Mouse (Mus musculus): Measurements from ENCODE around the gene Gna14. TPM values are rescaled to one million over a fixed set of nuclear protein-coding genes. Genes with fewer than 3 reads are reported as not detected.
A peak's percentile ranks its signal among the peaks of the same experiment; 100 is the strongest.

The Gna14 gene
- total RNA-seq, 2 experiments from 2014 or later: 0.30 to 0.56 TPM

DNA sequence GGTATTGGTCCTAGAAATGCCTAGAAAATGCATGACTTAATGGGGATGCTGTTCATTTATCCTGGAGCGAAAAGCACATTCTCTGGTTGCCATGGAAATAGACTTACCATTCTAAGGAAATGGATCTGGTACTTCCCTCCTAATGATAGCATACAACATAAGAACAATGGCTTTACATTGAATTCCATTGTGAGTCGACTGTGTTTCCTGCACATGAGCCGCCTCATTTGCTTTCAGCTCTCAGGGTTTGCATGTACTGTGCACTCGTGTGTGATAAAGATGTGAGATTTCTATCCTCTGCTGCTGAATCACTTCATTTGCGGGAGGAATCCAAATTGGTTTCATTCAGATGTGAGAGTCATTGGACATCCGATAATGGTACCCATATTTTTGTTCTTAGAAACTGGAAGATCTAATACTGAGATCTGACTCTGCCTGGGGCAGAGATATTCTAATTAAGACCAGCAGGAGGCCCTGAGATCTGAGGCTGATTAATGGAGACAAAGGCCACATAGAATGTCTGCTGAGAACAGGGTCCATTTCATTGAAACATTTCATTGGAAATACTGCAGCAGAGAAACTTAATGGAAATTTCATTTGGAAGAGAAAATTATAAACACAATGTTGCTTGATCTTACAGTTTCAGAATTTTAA lies 71.3 kb downstream of the Gna14 start:
- no peak for DNase-seq
- intact Hi-C loops (cut with DNase I): no loop called here

DNA sequence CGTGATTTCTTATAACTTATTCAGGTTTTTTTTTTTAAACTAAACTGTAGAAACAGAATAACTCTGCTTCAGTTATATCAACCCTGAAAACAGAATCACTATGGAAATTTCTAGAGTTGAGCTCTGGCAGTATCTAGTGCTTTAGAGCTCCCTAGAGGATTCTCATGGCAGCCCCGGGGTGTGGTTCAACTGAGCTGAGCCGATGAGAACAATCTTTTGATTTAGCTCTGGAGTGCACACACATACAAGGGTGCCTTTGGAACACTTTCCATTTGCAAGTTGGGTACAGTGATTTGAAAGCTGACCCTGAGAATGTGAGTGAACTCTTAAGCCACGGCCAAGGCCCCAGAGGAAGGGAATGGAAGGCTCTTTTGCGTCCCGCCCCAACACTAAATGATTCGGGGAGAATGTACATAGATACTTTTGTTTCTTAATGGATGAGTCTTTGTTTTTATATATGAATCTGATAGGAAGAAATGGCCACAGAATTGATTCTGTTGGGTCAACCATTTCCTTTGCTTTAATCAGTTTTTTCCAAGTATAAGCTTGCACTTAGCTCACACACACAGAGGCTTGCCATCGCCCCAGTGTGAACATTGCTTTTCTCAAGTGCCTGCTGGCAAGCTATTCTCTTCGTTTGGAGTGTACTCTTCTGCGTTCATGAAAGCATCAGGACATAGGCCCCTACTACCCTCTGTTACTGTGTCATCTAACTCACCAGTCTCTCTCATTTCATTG lies 75.0 kb downstream of the Gna14 start:
- DNase-seq: no peak
- intact Hi-C loops (cut with DNase I): no loop called here

DNA sequence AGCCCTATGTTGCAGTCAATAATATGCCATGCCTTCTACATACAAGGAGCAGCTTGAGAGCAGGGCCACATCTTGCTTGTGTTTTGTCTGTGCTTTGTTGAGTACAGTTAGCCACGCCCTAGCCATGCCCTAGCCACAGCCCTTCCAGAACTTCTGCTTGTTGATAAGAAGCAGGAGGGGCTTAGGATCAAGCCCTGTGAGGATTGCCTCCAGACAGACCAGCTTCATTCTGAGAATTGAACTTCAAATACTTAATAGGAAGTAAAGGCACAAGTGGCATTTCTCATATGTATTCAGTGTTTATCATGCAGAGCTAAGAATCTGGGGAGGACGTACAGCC lies 75.5 kb downstream of the Gna14 start:
- DNase-seq: no peak
- intact Hi-C loops (cut with DNase I): no loop called here

DNA sequence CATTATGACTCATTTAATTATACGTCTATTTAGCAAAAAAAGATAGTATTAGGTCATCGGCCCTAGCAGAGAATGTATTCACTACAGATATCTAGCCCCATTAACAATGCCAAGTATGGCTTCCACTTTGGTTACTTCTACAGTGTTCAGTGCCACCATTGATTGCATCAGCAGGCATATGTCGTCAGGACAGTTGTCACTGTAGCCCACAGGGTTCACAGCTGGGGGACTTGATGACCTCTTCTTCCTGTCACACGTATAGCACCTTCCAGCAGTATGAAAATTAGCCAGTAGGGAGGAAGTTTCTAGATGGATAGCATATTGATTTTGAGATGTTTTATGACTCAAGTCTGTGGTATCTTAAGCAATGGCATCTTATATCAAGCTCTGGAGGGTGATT lies 78.6 kb downstream of the Gna14 start:
- no peak for DNase-seq
- intact Hi-C loops (cut with DNase I): no loop called here

DNA sequence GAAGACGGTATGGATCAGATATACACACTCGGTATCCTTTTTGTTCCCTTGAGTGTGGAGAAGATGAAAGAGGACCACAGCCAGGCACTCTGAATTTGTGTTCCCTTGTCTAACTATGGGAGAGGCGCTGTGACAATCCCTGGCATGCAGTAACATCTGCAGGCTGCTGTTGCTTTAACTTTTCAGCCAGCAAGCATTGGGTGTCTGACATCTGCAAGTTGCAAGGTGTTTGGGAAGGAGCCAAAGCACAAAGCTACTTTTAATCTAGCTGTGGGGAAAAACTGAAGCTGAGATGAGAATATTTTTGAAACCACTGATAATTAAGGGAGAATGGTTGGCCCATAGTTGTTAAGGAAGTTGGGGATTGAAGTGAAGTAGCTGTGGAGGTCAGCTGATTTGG lies 83.0 kb downstream of the Gna14 start:
- intact Hi-C loops (cut with DNase I): no loop called here
- no peak for DNase-seq

DNA sequence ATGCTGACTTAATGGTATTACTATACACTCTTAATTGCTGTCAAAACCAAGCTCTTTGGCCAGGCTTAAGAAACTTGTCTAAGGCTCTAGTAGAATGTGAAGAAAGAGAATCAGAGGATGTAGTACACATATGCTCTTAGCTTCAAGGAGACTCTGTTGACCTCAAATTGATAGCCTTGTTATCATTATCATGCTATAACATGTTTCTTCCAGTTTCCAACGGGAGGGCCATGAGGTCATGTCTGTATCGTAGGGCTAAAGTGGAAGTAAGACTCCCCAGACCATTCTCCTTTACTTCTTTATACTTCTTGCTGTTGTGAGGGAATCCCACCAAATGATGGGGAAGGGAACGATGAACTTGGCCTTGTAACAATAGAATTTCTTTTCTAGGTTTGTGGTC lies 85.0 kb downstream of the Gna14 start:
- DNase-seq: no peak
- intact Hi-C loops (cut with DNase I): no loop called here

DNA sequence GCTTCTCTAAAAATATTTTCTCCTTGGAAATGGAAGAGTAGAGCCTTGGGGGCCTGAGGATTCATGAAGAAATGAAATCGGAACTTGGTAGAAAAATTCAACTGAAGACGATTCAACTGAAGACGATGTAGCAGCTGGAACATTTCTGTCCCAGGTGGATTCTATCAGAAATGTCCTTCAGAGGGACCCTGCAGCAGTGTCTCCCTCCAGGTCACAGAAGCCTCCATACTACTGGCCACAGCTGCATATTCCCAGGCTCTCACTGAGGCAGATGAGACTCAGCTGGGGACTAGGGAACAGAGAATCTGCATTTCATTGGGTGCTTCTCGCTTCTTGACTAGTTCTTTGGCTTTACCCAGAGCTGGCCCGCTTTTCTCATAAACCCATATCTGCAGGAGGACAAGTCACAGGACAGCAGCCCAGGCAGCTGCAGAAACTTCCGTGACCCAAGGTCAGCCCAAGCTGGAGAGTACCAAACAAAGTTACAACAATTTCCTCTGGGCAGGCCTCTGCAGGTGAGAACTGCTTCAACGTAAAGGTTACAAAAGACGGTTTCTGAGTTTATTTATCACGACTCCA lies 90.8 kb downstream of the Gna14 start:
- no peak for DNase-seq
- intact Hi-C loops (cut with DNase I): no loop called here

DNA sequence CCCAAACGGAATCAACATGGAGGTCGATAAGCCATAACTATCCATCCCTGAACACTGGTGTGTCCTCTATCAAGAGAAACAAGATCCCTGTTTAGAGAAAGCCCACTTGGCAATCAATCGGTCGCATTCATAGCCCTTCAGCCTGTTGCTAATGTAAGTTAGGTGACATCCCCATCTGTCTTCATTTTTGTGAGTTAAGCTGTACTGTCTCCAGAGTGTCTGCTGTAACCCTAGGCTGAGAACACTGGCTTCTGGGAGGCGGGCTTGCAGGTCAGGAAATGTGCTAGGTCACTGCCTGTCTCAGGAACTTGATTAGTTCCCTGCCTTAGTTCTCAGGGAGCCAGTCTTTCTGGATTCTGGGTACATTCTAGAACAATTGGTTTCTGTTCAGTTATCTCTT lies 91.5 kb downstream of the Gna14 start:
- DNase-seq: no peak
- intact Hi-C loops (cut with DNase I): no loop called here

DNA sequence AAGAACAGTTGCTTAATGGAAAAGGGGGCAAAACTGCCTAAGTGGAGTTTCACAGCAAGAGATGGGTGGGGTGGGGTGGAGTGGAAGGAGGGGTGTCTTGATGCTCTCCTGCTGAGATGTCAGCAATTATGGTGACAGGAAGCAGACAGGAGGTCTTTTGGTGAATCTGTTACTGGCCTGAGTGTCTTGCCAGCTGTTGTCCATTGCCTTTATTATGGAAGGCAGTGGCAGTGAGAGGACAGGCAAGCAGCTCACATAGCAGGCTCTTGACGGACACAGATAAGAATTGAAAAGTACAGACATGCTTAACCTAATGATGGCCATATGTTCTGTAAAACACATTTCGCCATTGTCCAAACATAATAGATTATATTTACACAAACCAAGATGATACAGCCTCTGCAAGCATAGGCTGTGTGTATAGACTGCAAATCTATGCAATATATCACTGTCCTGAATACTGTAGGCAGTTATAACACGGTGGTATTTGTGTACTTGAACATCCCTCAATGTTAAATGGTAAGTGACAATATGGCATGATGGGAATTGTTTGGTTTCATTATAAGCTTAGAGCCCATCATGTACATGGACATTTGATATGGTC lies 92.8 kb downstream of the Gna14 start:
- no peak for DNase-seq
- intact Hi-C loops (cut with DNase I): no loop called here

DNA sequence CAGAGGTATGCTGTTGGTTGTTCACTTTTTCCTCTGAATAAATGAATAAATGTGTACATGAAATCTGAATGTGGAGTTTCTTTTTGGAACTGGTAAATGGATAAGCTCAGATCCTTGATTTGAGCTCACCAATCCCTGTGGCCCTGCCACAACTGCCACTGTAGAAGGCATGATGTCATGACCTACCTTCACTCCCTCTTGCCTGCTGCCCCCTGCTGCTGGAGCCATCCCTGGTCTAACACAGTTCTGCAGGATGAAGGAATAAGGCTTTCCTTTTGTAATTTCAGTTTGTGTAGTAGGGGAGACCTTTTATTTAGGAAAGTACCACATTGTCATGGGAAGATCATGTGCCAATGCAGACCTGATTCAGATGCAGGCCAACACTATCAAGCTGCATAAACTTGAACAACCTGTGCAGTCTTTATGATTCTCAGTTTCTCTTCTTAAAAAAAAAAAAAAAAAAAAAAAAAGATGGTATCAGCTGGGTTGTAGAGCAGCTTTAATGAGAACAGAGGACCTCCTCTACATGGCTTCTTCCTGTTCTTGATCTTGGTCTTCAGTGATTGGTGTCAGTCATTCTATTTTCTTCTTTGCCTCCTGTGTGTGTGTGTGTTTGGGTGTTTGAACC lies 93.8 kb downstream of the Gna14 start:
- peak in 1 of 2 experiments; percentile 31 for DNase-seq
- intact Hi-C loops (cut with DNase I): no loop called here

DNA sequence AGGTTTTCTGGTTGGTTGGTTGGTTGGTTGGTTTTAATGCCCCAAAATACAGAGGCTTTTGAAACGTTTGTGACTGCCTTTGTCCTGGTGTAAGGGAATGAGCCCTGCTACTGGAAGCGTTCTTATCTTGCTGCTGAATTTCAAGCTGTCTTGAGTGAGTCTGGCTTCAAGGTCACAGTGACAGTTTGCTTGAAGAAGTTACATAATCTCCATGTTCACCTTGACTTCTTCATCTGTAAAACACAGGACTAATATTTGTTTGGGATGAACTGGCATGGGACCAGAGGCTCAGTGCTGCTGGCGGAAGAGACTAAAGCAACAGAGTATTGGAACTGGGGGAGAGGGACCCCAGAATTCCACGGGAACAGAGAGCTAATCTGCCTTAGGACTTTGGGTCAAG lies 94.4 kb downstream of the Gna14 start:
- intact Hi-C loops (cut with DNase I): loop anchor here (10.0 kb wide), 1 partner anchor 175 kb away; no protein-coding TSS in a partner anchor
- DNase-seq: no peak

DNA sequence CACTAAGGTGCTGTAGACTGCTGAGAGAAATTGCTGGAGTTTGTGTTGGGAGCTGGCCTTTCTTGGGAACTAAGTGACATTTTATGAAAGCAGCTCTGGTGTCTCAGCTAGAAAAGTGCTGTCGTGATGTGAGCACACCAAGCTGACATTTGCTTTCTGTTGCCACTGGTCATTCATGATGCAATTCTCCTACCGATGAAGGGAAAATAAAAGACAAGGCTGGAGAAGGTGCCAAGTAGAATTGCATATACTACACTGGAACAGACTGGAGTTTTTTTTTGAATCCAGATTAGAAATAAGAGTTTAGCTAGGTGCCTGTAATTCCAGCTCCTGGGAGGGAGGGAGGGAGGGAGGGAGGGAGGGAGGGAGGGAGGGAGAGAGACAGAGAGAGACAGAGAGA lies 98.7 kb downstream of the Gna14 start:
- DNase-seq: no peak
- intact Hi-C loops (cut with DNase I): loop anchor here (10.0 kb wide), 1 partner anchor 180 kb away; no protein-coding TSS in a partner anchor

DNA sequence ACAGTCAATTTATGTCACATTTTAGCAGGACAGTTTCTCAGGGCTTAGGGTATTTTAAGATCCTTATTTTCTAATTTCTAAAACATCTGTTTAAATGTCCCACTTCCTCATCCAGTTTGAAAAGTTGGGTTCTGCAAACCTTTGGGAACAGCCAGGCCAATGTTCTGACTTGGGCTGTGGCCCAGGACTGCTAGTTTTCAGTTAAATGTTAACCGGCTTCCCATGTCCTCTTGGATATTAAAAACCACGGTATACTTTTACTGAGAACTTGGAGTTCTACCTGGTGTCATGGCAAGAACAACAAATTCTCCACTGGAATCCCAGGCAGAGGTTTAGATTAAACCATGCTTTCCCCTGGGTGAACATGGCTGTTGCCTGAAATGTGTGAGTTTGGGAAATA lies 102.9 kb downstream of the Gna14 start:
- DNase-seq: no peak
- intact Hi-C loops (cut with DNase I): loop anchor here (10.0 kb wide), 1 partner anchor 184 kb away; no protein-coding TSS in a partner anchor

DNA sequence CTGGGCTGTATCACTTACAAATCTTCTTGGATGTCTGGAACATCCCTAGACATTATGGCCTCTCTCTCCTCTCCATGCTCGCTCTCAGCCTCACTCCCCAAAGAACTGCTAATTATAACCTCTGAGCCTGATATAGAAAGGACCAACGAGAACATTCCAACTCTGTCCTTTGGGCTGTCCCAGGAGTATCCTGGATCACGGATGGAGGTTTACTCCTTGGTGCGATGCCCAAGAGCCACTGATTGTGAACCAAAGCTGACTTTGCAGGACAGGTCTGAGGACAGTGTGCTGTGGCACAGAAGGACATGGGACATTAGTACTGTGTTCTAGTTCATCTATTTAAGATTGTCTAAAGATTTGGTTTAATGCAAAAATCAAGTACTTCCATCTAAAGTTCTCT lies 108.1 kb downstream of the Gna14 start:
- intact Hi-C loops (cut with DNase I): no loop called here
- DNase-seq: no peak

DNA sequence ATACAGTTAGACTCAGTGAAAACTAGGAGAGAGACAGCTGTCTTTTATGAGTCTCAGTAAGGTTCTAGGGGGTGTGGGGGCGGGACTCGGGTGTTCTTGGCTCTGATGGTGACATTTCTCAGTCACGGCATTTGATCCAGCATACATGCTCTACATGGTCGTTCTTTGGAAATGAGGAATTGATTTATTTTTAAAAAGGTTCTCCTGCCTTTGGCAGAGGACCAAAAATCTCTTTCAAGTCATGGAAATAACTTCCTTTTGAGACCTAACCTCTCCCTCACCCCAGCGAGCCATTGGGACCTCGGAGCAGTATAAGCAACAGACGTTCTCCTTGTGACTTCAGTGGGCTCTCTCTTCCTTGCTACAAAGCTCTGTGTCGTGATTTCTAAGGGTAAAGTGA lies 121.4 kb downstream of the Gna14 start:
- intact Hi-C loops (cut with DNase I): loop anchor here (10.0 kb wide), 1 partner anchor 122 kb away; the partner anchor contains the start of gene Gna14
- DNase-seq: no peak

DNA sequence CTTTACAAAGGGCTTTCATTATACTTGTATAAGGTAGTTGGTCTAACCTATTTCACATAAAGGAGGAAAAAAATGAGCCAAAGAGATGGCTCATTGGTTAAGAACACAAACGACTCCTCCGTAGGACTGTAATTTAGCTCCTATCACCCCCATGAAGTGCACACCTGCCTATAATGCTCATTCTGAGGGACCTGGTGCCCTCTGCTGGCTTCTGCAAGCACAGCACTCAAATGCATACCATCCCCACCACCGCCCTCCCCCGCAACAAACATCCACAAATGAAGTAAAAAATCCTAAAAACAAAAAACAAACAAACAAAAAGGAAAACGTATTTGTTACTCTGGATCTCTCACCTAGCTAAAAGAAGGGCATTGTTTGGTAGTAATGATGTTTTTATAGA lies 122.4 kb downstream of the Gna14 start:
- intact Hi-C loops (cut with DNase I): loop anchor here (10.0 kb wide), 1 partner anchor 123 kb away; the partner anchor contains the start of gene Gna14
- peak; percentile 9 to 31 for DNase-seq

DNA sequence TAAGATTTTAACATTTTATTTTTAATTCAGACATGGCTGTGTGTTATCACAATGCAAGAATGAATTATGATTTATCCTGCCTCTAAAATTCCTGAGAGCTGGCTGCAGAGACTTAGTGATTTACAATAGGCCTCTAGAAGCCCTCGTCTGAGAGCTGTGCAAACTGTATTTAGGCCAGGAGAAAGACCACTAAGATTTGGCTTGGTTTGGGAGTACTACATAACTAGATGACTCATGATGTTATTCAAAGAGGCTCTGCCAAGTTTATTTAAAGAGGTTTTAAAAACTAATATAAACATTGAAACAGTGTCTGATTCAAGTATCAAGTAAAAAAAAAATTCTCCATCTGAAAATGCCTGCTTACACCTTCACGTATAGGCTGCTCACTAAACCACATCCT lies 123.0 kb downstream of the Gna14 start:
- DNase-seq: no peak
- intact Hi-C loops (cut with DNase I): loop anchor here (10.0 kb wide), 1 partner anchor 124 kb away; the partner anchor contains the start of gene Gna14

DNA sequence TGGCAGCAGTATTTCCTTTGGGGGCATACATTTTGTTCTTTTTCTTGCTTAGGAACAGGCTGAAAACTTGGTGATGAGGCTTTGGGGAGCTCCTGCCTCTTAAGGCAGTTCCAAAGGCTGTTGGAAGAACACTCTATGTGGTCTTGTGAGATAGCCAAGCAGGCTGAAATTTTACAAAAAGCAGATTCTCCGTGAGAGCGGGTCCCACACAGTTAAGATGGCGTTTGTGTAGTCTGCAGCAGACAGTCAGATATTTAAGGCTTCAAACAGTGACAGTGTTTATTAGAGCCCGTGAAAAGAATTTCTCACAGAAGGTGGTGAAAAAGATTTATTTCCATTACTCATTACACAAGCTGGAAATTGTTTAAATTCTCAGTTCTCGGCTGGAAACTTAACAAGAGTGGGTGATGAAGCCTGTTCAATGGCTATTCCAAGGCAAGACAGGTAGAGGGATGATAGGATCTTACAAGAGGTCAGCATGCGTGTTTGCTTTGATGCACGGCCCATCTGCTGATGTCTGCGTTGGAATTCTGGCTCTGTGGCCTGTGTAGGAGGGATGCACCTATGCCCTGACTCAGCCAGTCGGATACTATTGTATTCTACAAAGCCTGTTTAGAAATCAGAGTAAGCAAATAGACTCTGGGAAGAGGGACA lies 123.8 kb downstream of the Gna14 start:
- intact Hi-C loops (cut with DNase I): loop anchor here (10.0 kb wide), 1 partner anchor 125 kb away; the partner anchor contains the start of gene Gna14

DNA sequence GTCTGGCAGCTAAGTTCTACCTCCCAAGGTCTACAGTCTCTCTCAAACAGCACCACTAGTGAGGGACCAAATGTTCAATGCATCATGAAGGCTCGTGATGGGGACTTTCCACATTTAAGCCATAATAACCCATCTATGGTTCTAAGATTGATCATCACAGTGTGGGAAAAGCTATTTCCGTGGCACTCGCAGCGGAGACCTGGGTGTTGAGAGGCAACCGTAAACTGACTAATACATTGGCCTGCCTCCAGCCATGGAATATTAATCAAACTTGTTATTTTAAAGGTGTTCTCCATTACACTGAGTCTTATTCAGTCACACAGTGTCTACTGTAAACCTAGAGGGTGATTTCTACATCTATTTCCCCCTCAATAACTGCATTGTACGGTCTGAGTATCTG lies 127.1 kb downstream of the Gna14 start:
- intact Hi-C loops (cut with DNase I): no loop called here
- DNase-seq: no peak

More for the DNA sequence above, 123.8 kb downstream of the Gna14 start:
- no peak for DNase-seq

DNA sequence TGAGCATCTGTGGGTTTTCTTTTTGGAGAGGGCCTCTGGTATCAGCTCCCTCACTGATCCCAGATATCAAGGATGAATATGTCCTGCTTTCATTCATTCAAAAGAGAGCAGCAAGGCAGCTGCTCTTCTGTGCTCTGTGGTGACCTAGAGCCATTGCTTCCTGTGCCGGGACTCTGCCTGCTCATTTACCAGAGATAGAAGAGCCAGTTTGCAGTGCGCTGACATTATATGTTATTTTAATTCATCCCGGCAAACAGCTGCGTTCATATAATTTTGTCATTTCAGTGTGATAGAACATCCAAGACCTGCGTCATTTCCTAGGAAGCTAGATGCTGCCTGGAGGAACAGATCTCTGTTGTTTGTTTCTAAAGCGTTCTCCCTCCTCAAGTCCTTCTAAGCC lies 141.2 kb downstream of the Gna14 start:
- DNase-seq: no peak
- intact Hi-C loops (cut with DNase I): no loop called here

Measured in heart, postnatal 36 days (tissue).